ENCODE assay signal across 23 mouse cellular contexts in the genomic region with DNA sequence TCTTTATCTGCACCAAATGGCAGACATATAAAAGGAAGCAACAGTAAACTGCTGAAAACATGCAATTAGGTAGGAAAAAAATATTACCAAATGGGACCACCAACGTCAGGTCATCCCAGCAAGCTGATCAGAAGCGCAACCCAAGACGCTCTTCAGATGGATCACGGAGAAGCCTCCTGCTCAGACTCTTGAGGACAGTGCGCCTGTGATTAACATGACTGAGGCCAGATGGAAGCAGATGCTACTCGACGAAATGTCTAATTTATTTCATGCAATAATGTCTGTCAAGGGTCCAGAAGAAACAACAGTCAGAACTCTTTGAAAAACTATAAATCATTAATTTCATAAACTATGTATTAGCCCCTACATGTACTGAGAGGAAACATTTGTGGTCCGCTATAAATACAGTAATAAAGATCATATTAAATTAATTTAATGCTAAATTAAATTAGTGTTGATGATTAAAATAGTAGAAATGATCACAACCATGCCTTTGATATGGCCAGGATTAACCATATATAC.
"Had no signal": no experiment of that assay in that cellular context is flagged by ENCODE, and none has a peak within 500 bp of the region (broad histone marks: within the 10 kb centered on the region; RNA-seq: fewer than 3 reads in every experiment).

No protein-coding gene starts in this region.

- H3K9ac ChIP-seq: forebrain, embryonic 15.5 days; forebrain, postnatal 0 days; heart, embryonic 13.5 days; heart, embryonic 15.5 days; hindbrain, embryonic 13.5 days; hindbrain, embryonic 15.5 days; limb, embryonic 13.5 days; limb, embryonic 15.5 days; liver, embryonic 12.5 days; liver, embryonic 14.5 days had no signal

- H3K27me3 ChIP-seq: forebrain, embryonic 15.5 days; heart, embryonic 13.5 days; heart, embryonic 15.5 days; hindbrain, embryonic 13.5 days; hindbrain, embryonic 15.5 days; limb, embryonic 13.5 days; limb, embryonic 15.5 days; liver, embryonic 12.5 days had no signal

- H3K27ac ChIP-seq: forebrain, embryonic 15.5 days; heart, adult 2 months; heart, embryonic 13.5 days; heart, embryonic 15.5 days; hindbrain, embryonic 13.5 days; hindbrain, embryonic 15.5 days; hindbrain, postnatal 0 days; limb, embryonic 13.5 days; limb, embryonic 15.5 days; liver, embryonic 12.5 days; liver, embryonic 14.5 days had no signal

- H3K4me3 ChIP-seq: forebrain, embryonic 15.5 days; heart, adult 2 months; heart, embryonic 13.5 days; heart, embryonic 15.5 days; hindbrain, embryonic 13.5 days; hindbrain, embryonic 15.5 days; limb, embryonic 13.5 days; limb, embryonic 15.5 days; liver, embryonic 12.5 days had no signal

- H3K36me3 ChIP-seq: forebrain, embryonic 15.5 days; heart, embryonic 13.5 days; heart, embryonic 15.5 days; hindbrain, embryonic 13.5 days; hindbrain, embryonic 15.5 days; limb, embryonic 13.5 days; limb, embryonic 15.5 days; liver, embryonic 12.5 days had no signal

- DNase-seq: forebrain, postnatal 0 days; gastrocnemius, postnatal 14 days; gastrocnemius, postnatal 36 days; heart, adult 11 months; heart, adult 2 months; heart, postnatal 14 days; heart, postnatal 36 days; layer of hippocampus, adult 9-11 months; layer of hippocampus, postnatal 36 days; left cerebral cortex, postnatal 4 days; lung, adult 18-20 months had no signal

- H3K4me1 ChIP-seq: forebrain, embryonic 15.5 days; heart, embryonic 13.5 days; heart, embryonic 15.5 days; hindbrain, embryonic 13.5 days; hindbrain, embryonic 15.5 days; limb, embryonic 13.5 days; limb, embryonic 15.5 days; liver, embryonic 12.5 days had no signal

- ATAC-seq: forebrain, embryonic 15.5 days; forebrain, postnatal 0 days; hindbrain, postnatal 0 days; intestine, embryonic 16.5 days; liver, embryonic 12.5 days had no signal

- H3K9me3 ChIP-seq: forebrain, embryonic 15.5 days; heart, embryonic 13.5 days; heart, embryonic 15.5 days; hindbrain, embryonic 13.5 days; hindbrain, embryonic 15.5 days; limb, embryonic 13.5 days; limb, embryonic 15.5 days had no signal

- H3K4me2 ChIP-seq: forebrain, embryonic 15.5 days; heart, embryonic 11.5 days; heart, embryonic 13.5 days; heart, embryonic 15.5 days; hindbrain, embryonic 13.5 days; hindbrain, embryonic 15.5 days; limb, embryonic 13.5 days; limb, embryonic 15.5 days; liver, embryonic 12.5 days had no signal
